Mouse (Mus musculus) kidney, adult 18-20 months (tissue): ENCODE measurements around the gene Ranbp2.
"Not testable (repeated sequence)": the region's sequence is repeated elsewhere in the genome, so short reads cannot be mapped to it uniquely, and the experiment has no call there.

ENCODE experiments used
- DNase-seq: peaks from one replicate; pipeline ENCODE4 v3.0.0; 2021

Gene Ranbp2

GRCm38 (mm10) chr10:58497320-58498284 is 50.9 kb downstream of the Ranbp2 start, which contains the start of gene Ccdc138:
Ccdc138 (plus strand) TSS chr10:58497948.
- DNase-seq = peak; percentile 98

DNA sequence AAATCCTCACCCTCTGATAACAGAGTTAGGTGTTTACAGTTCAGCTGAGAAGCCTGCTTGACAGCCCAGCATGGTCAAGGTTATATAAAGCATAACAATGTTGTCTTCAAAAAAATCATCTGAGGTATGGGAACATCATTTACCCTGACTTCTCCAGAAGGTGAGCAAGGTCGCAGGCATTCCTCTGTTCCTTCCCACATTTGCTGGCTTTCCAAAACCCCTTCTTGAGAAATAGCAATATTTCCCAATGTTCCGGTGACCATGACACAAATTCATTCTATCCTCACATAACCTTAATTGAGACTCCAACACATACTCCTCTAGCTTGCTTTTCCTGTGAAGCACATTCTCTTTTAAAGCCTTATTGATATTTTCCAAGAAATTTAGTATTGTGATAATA is 51.8 kb downstream of the Ranbp2 start:
- no peak for DNase-seq

DNA sequence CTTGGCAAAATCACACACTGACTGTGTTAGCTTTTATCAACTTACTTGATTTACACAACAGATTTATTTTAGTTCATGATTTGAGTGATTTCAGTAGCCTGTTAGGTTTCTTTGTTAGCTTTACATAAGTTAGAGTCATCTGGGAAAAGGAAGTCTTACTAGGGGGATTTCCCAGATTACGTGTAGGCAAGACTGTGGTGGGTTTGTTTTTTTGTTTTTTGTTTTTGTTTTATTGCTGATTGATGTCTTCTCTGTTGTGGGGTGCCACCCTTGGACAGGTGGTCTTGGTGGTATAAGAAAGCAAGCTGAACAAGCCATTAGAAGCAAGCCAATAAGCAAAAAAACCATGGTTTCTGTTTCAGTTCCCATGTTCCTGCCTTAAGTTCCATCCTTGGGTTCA is 82.6 kb downstream of the Ranbp2 start:
- no peak for DNase-seq

- DNase-seq = no peak
Observed at GRCm38 (mm10) chr10:58530896-58531790, 84.4 kb downstream of the Ranbp2 start.

GRCm38 (mm10) chr10:58532177-58532576 is 85.5 kb downstream of the Ranbp2 start:
- no peak for DNase-seq

DNA sequence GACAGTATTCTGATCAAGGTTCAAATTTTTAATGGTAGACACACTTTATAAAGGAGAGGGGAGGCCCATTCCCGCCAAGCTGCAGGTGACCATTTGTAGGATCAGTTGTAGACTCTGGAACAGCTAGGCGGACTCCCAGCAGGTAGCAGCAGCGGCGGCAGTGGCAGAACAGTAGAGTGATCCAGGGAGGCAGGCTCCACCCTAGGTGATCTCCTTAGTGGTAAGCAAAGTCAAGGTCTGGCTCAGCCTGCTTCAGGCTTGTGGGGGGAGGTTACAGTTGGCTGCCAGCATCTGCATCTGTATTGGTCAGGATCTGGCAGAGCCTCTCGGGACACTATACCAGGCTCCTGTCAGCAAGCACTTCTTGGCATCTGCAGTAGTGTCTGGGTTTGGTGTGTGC is 89.6 kb downstream of the Ranbp2 start:
- not testable (repeated sequence) for DNase-seq

DNA sequence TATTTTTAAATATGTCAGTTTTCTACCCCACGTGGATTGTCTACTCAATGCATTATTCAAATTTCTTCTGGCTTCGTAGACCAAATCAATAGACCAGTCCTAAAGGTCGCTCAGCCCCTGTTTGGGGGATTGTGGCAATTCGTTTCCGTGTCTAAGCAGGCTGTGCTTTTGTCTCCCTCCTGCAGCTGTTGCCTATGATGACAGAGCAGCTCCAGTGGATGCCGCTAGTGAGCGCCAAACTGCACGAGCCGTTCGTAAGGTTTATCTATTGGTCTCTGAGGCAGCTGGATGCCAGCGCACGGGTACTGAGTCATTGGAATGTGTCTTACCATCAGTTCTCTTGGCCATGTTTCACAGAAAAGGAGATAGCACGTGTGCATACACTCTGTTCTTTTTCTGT is 93.9 kb downstream of the Ranbp2 start:
- DNase-seq = no peak
